ENCODE assay signal across 9 mouse cellular contexts in the genomic region with DNA sequence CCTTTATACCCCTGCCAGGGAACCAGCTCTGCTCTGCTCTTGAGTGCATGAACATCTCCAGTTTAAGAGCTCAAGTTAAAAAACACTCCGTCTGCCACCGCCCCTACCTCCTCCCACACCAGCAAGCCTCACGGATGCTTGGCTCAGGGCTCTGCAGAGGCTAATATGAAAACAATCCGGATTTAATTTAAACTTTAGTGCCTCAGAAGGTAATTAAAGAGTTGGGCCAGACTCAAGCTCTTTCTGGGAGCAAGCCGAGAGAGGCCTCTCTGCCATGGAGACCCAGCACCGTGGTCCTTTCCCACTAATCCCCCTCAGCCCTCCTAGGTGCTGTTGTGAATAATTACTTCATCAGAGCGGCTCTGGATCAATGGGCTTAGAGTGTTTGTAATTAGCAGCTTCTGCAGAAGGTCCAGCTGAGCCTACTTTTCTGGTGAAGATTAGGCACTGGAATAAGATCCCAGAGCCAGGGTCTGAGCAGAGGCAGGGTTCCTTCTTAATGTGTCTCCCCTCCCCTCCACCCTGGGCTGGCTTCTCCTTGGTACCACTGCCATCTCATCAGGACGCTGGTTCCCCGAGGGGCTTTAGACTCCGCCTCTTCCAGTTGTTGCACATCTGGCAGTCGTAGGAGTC.
DNase-seq lines count a peak whose midpoint lies in the region; ATAC-seq and TF ChIP-seq lines count a peak whose summit lies in the region.
"Had no signal": no experiment of that assay in that cellular context is flagged by ENCODE, and none has a peak within 500 bp of the region (broad histone marks: within the 10 kb centered on the region; RNA-seq: fewer than 3 reads in every experiment).

No protein-coding gene starts in this region.

- peak; percentile 57; the same call in 1 of the 2 replicates for ATAC-seq in forebrain, embryonic 13.5 days

- peak overlapping the region; percentile 20; the same call in 1 of the 2 replicates for H3K27ac ChIP-seq in forebrain, embryonic 13.5 days
- H3K27ac ChIP-seq: heart, embryonic 15.5 days had no signal

- no peak for TF ChIP-seq POLR2A in lung, adult 2 months (IDR thresholded peaks at IDR 0.05; ENCODE audit: borderline replicate concordance, extremely low read depth, low read depth, low read length)

- H3K9ac ChIP-seq in forebrain, embryonic 13.5 days, result no peak overlapping the region
- H3K9ac ChIP-seq: heart, embryonic 15.5 days had no signal

- no peaks in the 10 kb centered on the region for H3K36me3 ChIP-seq in forebrain, embryonic 13.5 days (ENCODE audit: poor library complexity, severe bottlenecking)
- H3K36me3 ChIP-seq: heart, embryonic 15.5 days had no signal

- H3K4me3 ChIP-seq in forebrain, embryonic 13.5 days, result no peak overlapping the region
- H3K4me3 ChIP-seq in lung, adult 2 months (replicated peaks; ENCODE audit: extremely low read depth, low read depth, low read length), result no peak overlapping the region
- H3K4me3 ChIP-seq: heart, embryonic 15.5 days had no signal

- intact Hi-C loops in left cerebral cortex, postnatal 25 days (cut with DNase I), result no loop called here
- intact Hi-C loops in left cerebral cortex, postnatal 10 days (cut with DNase I), result no loop called here

- H3K4me1 ChIP-seq in forebrain, embryonic 13.5 days, result peaks cover 25% of the 10 kb centered on the region
- H3K4me1 ChIP-seq in lung, adult 2 months (ENCODE audit: control insufficient read depth, insufficient read depth, low read length), result no peaks in the 10 kb centered on the region
- H3K4me1 ChIP-seq: heart, embryonic 15.5 days had no signal

- H3K9me3 ChIP-seq in forebrain, embryonic 13.5 days (replicated peaks), result no peaks in the 10 kb centered on the region
- H3K9me3 ChIP-seq: heart, embryonic 15.5 days had no signal

- H3K4me2 ChIP-seq in forebrain, embryonic 13.5 days, result no peak overlapping the region
- H3K4me2 ChIP-seq: heart, embryonic 15.5 days had no signal

- H3K27me3 ChIP-seq in forebrain, embryonic 13.5 days, result 0 out of 2 replicates have a peak, but pooled peaks cover 5% of the 10 kb centered on the region

- peak; percentile 51 to 77 for DNase-seq in left cerebral cortex, postnatal 25 days (ENCODE audit: low spot score in 2 of 2)
- DNase-seq in left cerebral cortex, postnatal 10 days (ENCODE audit: extremely low spot score in 1 of 2, low spot score in 2 of 2), result no peak
- peak; percentile 11 to 18 for DNase-seq in layer of hippocampus, postnatal 36 days
- peak; percentile 55 for DNase-seq in retina, embryonic 14.5 days (ENCODE audit: low spot score)
- DNase-seq in cerebellum, adult 9-10 months, result no peak
- no peak for DNase-seq in urinary bladder, postnatal 36 days (ENCODE audit: low spot score in 2 of 2)
- DNase-seq in lung, adult 2 months, result no peak

- TF ChIP-seq CTCF in lung, adult 2 months (IDR thresholded peaks at IDR 0.05; ENCODE audit: insufficient read depth, low read length), result no peak

- 8% methylated on average over 11 of the region's 11 CpGs for WGBS in forebrain, embryonic 13.5 days
- WGBS in lung, adult 2 months, result 43% methylated on average over 11 of the region's 11 CpGs

Comparison
In these comparisons a context has a peak if more than half of its experiments do, and no peak if none do; other contexts are left out.
1. DNase-seq: peak in left cerebral cortex, postnatal 25 days (2 of 2), layer of hippocampus, postnatal 36 days (2 of 2) and retina, embryonic 14.5 days (single experiment); none in left cerebral cortex, postnatal 10 days (0 of 2), cerebellum, adult 9-10 months (single experiment), urinary bladder, postnatal 36 days (0 of 2) and lung, adult 2 months (single experiment).